Mouse (Mus musculus): ENCODE results near the gene Fam192a.

The Fam192a gene

DNA sequence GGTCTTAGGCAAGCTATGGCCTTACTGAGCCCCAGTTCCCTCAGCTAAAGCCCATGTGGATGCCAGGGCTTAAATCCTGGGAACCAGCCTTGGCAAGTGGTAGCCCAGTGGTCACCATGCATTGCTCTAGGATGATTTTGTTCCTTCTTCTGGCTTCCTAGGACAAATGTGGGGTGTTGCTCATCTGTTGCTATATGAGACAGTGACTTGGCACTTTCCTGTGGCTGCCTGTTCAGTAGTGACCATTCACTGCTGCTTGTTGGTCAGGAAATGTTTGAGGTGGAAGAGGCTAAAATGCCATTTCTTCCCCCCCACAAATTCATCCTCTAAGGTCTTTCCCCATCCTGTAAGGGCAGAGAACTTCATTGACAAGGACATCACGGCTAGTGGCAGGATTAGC lies 32.4 kb downstream of the Fam192a start:
- DNase-seq, result no peak

DNA sequence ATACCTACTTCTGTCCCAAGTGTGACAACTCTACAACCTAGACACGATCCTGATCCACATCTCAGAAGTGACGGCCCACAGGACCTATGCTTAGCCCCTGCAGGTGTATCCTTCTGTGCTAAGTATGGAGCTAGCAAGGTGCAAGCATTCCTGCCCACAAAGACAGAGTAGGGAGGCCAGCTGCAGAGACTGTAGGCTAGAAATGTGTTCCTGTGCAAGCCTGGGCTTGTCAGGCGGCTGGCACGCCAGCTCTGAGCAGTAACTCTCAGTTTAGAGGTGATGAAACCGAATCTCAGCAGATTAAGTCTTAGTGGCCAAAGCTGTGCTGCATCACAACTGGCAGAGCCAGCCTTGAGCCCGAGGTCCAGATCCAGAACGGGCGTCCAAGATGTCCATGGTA lies 33.7 kb downstream of the Fam192a start:
- DNase-seq, result no peak

DNA sequence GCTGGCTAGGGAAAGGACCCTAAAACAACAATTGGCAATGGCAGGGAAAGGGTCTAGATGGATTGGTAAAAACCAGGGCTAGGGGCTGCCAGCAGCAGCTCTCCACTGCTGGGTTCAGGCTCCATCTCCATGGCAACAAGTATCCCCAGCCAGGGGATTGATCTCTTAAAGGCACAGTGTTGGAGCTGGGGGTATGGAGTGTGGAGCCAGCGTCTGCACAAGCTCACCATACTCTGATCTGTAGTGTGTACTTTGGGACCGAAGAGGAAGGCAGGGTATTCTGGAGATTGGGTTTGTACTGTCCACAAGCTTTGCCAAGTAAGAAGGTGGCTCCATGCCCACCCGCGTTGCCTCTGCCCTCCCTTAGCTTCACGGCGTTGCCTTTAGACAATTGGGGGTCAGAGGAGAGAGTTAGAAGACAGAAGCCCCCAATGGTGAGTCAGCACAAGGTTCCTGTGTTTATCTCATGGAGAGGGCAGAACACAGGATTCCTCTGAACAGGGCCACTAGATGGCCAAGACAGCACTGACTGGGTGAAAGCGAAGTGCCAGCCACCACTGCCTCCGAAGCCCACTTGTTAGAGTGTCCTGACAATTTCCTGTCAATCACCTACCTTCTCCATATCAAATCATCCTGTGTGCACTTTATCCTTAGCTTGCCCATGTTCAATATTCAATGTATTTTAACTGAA lies 34.5 kb downstream of the Fam192a start:
- DNase-seq, result no peak

DNA sequence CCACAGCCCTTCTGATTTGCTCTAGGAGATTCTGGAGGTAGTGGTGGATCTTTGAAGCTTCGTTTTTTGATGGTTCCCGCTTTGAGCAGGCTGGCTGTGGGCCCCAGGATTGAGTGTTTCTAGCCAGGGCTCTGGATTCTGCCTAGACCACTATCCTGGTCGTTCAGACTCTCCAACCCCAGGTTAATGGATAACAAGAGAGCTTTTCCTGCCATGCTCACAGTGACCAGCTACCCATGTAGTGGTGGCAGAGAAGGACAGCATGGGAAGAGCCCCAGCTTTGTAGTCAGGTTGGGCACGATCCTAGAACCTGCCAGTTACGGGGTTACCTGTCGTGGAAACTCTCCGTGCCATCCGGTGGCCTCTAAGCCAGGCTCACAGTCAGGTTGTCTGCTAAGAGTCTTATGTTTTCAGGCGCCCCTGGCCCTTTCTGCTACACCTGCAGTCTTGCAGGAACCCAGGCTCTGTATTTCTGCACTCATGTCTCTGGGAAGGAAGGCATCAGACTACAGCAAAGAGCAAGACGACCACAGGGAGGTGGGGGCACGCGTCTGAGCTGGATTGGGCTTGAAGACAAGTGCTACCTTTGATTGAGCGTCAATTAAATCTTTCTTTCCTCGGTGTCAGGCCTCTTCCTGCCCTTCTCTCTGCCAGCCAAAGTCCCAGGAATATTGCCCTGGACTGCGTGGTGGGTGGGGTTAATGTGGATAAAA lies 35.2 kb downstream of the Fam192a start:
- no peak for DNase-seq

DNA sequence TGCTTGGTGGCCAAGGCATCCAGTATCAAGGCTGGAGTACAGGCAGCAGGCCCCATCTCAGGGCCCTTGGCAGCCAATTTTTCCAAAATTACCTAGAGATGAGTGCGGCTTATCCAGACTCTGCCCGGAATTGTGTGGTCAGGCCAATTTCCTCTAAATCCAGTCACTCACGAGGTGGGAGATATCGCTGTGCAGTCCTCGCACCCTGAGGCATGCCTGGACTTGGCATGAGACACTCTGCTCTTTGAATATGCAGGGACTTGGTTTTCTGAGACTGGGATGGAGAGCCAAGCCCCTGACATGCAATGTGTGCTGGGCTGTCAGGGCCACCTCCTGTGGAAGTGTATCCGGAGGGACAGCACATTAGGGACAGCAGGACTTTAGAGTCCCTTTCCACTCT lies 35.8 kb downstream of the Fam192a start:
- DNase-seq, result no peak

DNA sequence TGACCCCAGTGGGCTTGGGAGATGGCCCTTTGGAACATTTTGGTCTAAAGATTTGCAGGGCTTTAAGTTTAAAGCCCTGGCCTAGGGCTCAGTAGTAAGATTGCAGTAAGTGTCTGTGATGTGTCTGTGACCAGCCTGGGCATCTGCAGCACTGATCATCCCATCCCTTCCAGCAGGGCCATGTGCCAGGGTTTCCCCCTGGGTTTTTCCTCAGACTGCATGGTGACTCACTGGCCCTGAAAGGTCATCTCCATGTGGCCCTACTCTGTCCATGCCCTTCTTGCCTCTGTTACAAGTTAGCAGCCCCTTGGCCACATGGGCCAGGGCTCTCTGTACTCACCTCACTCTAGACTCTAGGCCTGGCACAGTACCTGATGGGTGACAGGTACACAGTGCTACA lies 37.4 kb downstream of the Fam192a start:
- DNase-seq, result no peak

DNA sequence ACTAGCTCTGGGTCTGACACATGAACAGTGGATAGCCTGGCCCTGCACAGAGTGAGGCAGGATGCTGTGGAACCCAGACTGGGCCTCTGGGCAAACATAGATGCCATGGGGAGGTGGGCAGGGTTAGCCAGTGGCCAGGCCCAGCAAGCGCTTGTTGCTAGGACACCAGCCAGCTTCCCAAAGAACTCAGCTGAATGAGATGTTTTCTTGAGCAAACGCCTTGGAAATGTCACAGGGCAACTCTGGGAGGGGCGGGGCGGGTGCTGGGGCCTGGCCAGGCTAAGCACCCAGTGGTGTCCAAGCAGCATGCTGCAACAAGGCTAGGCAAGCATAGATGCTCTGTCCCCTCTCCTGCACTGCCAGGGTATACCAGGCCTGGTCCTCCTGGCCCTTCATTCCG lies 40.5 kb downstream of the Fam192a start:
- no peak for DNase-seq

DNA sequence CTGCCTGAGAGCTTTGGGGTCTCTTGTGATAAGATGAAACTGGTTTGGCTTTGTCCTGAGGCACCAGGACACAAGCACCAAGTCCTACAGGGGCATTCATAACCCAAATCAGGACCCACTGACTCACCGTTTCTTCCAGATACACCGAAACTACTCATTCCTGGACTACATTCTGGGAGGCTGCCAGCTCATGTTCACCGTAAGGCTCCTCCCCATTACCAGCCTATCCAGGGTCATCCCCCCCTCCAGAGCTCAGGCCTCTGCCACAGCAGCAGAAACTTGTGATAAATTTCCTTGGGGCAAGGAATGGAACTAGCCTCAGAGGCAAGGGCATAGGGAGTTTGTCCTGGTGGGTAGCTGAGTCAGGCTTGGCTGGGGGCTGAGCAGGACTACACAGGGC lies 44.5 kb downstream of the Fam192a start:
- DNase-seq, result no peak

DNA sequence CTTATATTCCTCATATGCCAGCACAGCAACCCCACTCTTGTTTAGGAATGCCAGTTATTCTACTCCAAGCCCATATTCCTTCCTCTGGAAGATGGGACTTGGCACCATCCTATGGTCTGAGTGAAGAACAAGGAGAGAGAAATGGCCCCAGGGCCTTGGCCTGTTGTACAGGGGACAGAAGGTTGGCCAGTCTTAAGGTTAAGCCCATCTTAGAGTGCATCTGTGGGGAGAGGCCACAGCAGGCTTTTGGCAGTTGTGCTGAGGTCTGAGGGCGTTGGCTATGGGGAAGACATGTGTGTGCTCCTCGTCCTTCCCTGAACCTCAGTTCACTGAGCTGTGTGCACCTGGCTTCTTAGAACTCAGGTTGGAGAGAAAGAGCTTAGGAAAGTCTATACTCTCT lies 49.1 kb downstream of the Fam192a start:
- DNase-seq, result no peak

DNA sequence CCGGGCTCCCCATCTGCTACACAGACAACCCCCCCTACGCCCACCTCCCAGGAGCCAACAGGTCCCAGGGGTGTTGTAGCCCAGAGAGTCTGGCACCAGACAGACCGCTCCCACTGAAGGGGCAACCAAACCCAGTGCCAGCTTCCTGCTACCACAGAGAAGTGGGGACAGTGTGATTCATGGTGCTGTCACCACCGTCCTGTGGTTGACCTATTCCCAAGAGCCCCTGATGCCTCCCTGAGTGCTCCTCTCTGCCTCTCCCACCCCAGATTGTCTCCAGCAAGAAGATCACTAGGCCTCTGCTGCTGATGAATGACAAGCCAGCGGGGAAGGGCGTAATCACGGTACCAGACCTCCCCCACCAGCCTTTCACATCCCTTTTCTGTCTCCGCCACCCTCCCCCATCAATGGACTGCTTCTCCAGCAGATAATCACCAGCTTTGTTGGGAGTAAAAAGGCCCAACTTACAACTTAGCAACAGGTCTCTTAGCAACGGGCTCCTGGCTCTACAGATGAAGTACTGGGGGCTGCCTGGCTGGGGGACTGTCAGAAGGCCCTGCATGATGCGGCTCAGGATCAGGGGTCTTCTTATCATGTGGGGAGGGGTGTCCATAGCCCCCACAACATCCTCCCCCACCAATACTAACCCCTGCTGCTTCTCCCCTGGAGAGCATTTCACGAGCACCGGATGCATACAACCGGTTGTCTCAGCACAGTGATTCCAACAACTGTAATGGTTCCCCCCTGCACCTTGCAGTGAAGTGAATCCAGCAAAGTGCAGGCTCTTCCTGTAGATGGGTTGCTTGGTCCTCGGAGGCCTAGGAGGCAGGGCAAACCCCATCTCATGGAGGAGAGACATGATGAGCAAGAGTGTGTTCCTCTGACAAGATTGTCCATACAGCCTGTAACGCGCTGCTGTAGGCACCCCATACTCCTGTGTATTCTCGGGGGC lies 50.0 kb downstream of the Fam192a start:
- DNase-seq, result peak; percentile 23

DNA sequence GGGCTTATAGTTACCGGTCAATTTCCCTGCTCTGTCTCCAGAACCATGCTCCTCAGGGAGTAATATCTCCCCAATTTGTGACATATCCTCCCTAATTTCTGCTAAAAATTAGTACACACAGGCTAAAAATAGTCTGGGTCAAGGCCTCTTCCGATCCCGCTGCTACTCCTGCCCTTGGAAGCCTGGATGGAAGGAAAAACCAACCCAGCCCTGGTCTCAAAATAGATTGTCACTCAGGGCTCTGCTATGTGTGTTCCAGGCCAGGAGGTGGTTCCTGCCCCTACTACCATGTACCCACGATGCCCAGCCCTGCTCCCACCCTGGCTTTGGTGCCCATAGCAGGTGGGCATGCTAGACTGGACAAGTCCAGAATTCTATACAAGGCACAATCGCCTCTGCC lies 51.8 kb downstream of the Fam192a start:
- no peak for DNase-seq

DNA sequence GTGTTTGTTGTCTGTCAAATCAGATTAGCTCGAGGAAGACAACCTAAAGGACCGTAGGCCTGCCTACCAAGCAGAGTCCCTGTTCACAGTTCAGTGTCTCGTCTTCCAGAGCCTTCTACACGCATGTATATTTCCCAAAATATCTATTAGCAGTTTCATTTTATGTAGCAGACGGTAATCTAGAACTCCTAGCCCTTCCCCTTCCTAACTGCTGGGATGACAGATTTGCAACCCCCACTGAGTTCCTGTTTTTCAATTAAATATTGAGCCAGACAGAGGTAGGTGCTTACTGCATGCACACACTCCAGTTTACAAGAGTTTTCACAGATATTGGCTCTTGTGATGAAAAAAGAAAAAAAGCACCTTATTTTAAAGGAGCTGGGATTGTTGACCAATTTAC lies 52.3 kb downstream of the Fam192a start:
- no peak for DNase-seq

DNA sequence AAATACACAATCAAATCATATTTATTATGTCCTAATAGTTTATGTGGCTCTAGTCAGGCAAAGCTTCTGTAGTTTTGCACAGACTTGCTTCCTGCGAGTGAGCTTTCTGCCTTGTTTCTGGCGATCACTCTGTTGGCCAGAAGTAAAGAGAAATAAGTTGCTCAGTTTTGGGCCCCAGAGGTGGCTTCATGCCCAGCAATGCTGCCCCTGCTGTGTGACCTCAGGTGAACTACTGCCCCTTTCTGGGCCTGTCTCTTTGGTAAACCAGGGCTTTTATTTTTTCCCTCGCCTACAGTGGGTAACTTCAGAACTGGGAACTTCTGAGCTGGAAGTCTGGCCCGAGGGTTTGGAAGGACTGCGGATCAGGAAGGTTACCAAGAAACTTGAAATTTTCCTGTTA lies 52.8 kb downstream of the Fam192a start:
- DNase-seq, result no peak

DNA sequence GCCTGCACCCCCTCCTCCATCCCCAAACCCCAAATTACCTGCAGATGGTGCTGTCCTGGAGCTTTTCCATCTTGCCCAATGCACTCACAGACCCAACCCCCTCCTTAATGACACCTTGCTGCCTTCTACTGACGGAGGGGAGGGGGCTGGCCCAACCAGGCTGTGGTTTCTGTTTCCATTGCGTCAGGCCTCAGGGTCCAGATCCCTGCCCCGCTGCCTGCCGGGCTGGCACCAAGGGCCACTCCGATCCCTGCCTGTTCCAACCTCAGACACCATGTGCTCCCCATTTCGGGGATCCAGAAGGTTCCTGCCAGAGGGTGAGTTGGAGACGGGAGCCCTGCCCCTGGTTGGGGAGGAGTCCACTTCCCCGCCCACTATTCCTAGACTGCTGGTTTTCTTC lies 57.8 kb downstream of the Fam192a start:
- DNase-seq, result no peak

DNA sequence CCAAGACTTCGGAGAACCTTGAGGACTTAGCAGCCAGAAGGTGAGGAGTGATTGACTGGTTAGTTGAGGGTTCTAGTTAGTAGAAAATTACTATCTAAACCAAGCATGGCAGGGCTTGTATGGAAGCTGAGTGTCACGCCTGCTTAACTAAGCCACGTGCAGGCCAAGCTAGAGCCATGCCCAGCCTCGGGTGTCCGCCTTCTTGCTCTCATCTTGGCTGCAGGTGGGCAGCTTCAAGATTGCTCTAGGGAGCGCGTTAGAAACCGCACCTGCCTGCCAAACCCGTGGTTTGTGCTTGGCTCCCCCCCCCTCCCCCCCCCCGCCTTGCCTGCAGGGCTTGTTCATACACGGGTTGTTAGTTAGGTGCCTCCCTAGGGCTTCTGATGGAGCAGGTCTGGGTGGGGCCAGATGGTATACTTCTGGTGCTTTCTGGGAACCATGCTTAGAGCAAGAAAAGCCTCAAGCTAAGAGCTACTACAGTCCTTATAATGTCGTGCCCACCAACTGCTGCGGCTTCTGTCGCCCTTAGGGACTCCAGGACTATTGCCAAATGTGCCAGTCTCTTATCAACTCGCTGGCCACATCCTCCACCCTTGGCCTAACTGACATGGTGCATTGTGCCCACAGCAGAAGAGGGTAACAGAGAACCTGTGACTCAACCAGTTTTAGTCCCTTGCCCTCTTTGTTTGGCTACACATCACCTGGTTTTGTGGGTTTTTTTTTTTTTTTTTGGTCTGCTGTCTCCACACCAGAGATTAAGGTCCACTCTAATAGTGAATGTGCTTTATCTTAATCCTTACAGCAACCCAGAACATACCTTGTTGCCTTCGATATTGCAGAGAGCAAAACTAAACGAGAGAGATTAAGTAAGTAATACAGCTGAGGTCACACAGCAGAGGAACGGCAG lies 60.7 kb downstream of the Fam192a start:
- DNase-seq, result no peak

DNA sequence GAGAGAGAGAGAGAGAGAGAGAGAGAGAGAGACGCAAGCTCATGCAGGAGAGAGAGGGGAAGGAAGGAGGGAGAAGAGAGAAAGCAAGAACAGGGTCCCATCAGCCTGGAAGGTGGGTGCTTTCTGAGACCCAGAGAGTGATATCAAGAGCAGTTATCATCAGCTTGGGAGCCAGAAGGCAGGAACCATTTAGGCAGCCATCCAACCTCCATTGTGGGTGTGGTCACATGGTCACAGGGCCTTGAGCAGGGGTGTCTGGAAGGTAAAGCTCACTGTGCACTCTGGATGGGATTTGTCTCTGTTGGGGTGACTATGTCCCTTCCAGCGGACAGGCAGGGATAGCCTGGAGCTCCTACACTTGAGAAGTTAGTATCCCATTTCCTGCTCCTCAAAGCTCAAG lies 61.8 kb downstream of the Fam192a start:
- DNase-seq, result no peak

DNA sequence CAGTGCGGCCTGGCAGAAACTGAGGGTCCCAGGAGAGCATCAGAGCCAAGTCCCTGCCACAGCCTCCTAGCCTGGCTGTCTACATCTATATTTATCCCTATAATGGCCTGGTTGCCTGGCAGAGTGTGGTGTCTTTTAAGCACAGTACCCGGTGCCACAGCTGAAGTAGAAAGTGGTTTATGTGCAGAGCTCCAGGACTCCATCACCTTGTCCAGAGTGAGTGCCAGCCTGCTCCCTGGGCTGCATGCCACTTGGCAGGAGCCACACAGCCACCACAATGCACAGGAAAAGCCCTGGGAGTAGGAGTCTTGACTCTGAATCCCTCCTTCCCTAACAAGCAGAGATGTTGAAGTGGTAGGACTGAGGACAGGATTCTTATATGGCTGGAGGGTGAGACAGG lies 64.3 kb downstream of the Fam192a start:
- no peak for DNase-seq

DNA sequence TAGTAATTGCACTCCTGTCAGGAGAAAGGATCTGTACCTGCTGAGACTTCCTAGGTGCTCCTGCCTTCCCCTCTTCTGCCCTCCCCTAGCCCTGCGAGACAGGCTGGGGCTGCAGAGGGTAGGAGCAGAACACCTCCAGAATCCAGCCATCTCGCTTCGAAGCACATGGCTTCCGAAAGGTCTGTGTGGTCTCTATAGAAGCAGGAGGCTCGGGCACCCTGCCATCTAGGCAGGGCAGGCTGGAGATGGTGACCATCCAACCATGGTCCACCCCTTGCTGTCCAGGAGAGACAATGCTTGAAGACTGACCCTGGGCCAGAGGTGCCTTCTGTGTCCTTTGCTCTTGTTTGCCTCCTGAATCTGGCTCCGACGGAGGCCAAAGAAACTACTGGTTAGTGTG lies 66.2 kb downstream of the Fam192a start:
- no peak for DNase-seq

DNA sequence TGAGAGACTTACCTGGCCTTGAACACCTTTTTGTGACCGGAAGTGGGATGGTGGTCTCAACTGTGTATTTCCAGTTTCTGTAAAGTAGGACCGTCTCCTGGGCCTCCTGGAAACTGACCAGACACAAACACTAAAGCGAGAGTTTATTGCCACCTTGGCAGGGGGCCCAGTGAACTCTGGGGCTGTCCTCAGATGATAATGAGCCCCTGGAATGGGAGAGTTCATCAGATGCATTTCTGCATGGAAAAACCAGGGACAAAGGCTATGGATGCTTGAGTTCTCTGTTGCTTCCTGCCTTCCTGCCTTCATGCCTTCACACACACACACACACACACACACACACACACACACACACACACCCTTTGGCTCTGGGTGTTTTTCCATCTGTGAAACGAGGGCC lies 67.2 kb downstream of the Fam192a start:
- no peak for DNase-seq

DNA sequence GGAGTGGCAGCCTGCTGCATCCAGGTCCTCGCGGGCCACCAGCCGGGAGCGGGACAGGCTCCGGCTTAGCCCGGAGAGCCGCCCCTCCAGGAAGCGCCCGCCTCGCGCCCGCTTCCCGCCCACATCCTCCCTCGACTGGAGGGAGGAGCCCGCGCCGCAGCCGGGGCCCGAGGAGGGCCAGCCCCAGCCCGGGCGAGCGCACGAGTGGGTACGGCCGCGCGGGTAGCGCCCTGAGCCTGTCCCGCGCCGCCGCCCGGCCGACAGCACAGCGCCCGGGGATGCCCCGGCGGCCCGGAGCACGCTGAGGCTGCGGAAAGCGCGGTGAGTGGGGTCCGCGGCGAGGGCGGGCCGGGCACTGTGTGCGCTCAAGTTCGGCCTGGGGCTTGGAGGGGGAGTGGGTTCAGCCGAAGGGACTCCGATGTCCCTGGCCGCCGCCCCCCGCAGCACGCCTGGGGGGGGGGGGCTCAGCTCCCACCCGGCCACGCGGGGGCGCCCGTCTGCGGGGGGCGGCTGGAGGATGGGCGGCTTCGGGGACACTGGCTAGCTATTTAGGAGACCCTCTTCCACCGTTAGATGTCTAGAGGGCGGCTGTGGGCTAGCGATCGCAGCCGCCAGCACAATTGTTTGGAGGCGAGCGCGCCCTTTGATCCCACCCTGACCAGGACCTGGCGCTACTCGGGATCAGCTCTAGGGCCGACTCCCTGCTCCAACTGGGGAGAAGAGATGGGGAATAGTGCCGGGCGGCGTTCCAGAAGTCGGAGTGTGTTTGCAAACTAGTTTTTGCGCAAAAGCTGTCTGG lies 68.7 kb downstream of the Fam192a start, which contains the start of gene Cpne2:
Gene Cpne2 (plus strand): TSS at position 118 of the 799 bp plus-strand sequence.
- peak; percentile 73 for DNase-seq

DNA sequence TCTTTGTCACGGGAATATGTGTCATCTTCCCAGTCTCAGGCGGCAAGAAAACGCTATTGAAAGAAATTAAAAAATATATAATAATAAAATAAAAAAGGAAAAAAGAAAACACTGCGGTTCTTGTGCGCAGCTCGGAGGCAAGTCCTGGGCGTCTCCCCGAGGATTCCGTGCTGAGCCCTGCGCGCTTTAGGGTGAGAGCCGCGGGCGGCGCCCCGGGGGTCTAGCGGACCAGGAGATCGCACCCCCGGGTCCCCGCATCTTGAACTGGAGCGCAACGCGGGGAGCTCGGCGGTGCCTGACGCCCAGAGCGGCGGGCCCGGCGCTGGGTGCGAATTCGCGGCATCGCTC lies 69.3 kb downstream of the Fam192a start:
- no peak for DNase-seq

DNA sequence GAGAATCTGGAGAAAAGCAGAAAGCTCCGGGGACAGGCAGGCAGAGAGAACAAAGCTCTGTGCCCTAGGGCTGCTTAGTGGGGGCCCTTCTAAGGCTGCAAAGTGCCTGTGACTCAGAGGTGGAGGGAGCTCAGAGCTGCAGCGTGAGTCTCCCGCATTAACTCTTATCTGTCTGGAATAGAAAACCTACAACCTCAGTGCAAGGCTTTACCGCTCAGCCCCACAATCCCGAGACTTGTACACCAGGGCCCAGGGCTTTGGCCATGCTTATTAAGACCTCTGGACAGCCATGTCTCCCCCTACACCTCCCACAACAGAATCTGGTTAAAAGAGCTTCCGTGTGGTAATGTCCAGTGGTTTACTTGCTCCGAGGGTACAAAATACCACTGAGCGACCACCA lies 69.8 kb downstream of the Fam192a start:
- no peak for DNase-seq
